ENCODE assay signal across 28 mouse cellular contexts in genomic region chr8:90503306-90503705, GRCm38 (mm10).
A peak's percentile ranks its signal among the peaks of the same experiment; 100 is the strongest.
DNase-seq lines count a peak whose midpoint lies in the region; ATAC-seq and TF ChIP-seq lines count a peak whose summit lies in the region.
"Had no signal": no experiment of that assay in that cellular context is flagged by ENCODE, and none has a peak within 500 bp of the region (broad histone marks: within the 10 kb centered on the region; RNA-seq: fewer than 3 reads in every experiment).

No protein-coding gene starts in this region.

- DNase-seq in heart, postnatal 14 days, result no peak
- no peak for DNase-seq in left cerebral cortex, adult 2 months (ENCODE audit: extremely low spot score in 1 of 2, low spot score in 2 of 2)
- DNase-seq in left cerebral cortex, postnatal 4 days, result no peak
- DNase-seq in right cerebral cortex, adult 2 months (ENCODE audit: low spot score in 2 of 2), result peak; percentile 43 to 48
- DNase-seq in right cerebral cortex, postnatal 4 days, result no peak
- DNase-seq in cerebellum, adult 2 months, result no peak
- DNase-seq: adrenal gland, adult 2 months; B cell, adult 2 months; cerebellum, adult 11-12 months; cerebellum, postnatal 14 days; gastrocnemius, postnatal 14 days; heart, adult 2 months; kidney, adult 11 months; kidney, postnatal 36 days; lung, embryonic 14.5 days had no signal

- peak overlapping the region; percentile 31; the same call in 1 of the 2 replicates for H3K27ac ChIP-seq in heart, embryonic 12.5 days (ENCODE audit: poor library complexity, severe bottlenecking)
- H3K27ac ChIP-seq in left cerebral cortex, adult 2 months, result peak overlapping the region; percentile 80
- no peak overlapping the region for H3K27ac ChIP-seq in cerebellum, adult 2 months (ENCODE audit: insufficient read depth, low read length)
- H3K27ac ChIP-seq: embryonic facial prominence, embryonic 12.5 days; forebrain, embryonic 13.5 days; heart, adult 2 months; kidney, embryonic 15.5 days; limb, embryonic 15.5 days; liver, embryonic 14.5 days; midbrain, embryonic 13.5 days; neural tube, embryonic 13.5 days; stomach, postnatal 0 days had no signal

- H3K9me3 ChIP-seq in heart, embryonic 12.5 days (replicated peaks), result peaks cover 3% of the 10 kb centered on the region; the same call in 1 of the 2 replicates
- H3K9me3 ChIP-seq: embryonic facial prominence, embryonic 12.5 days; forebrain, embryonic 13.5 days; kidney, embryonic 15.5 days; limb, embryonic 15.5 days; midbrain, embryonic 13.5 days; neural tube, embryonic 13.5 days had no signal

- intact Hi-C loops in heart, postnatal 14 days (cut with DNase I), result no loop called here
- intact Hi-C loops in left cerebral cortex, adult 2 months (cut with DNase I), result loop anchor here (2.0 to 10.0 kb wide), 2 partner anchors 31 to 649 kb away; no protein-coding TSS in a partner anchor
- intact Hi-C loops in left cerebral cortex, postnatal 4 days (cut with DNase I), result no loop called here

- no peak for TF ChIP-seq POLR2A in cerebellum, adult 2 months (IDR thresholded peaks at IDR 0.05; ENCODE audit: borderline replicate concordance, insufficient read depth, low read length)

- no peaks in the 10 kb centered on the region for H3K27me3 ChIP-seq in heart, embryonic 12.5 days (replicated peaks)
- H3K27me3 ChIP-seq in cerebellum, adult 2 months (ENCODE audit: control insufficient read depth, insufficient read depth, low read length), result no peaks in the 10 kb centered on the region; the same call in 1 of the 2 replicates
- H3K27me3 ChIP-seq: CH12.LX; embryonic facial prominence, embryonic 12.5 days; forebrain, embryonic 13.5 days; kidney, embryonic 15.5 days; limb, embryonic 15.5 days; midbrain, embryonic 13.5 days; neural tube, embryonic 13.5 days had no signal

- H3K4me1 ChIP-seq in heart, embryonic 12.5 days (replicated peaks), result peaks cover 15% of the 10 kb centered on the region
- H3K4me1 ChIP-seq in cerebellum, adult 2 months (ENCODE audit: control insufficient read depth, insufficient read depth, low read length), result no peaks in the 10 kb centered on the region
- H3K4me1 ChIP-seq: embryonic facial prominence, embryonic 12.5 days; forebrain, embryonic 13.5 days; kidney, embryonic 15.5 days; limb, embryonic 15.5 days had no signal

- no peak overlapping the region for H3K4me3 ChIP-seq in heart, embryonic 12.5 days
- no peak overlapping the region for H3K4me3 ChIP-seq in left cerebral cortex, adult 2 months
- H3K4me3 ChIP-seq in cerebellum, adult 2 months (replicated peaks; ENCODE audit: insufficient read depth, low read depth, low read length), result no peak overlapping the region
- H3K4me3 ChIP-seq: embryonic facial prominence, embryonic 12.5 days; erythroblast, embryonic 14.5 days; forebrain, embryonic 13.5 days; heart, adult 2 months; kidney, embryonic 15.5 days; limb, embryonic 15.5 days; midbrain, embryonic 13.5 days; neural tube, embryonic 13.5 days had no signal

- no peak overlapping the region for H3K9ac ChIP-seq in heart, embryonic 12.5 days
- H3K9ac ChIP-seq: embryonic facial prominence, embryonic 12.5 days; forebrain, embryonic 13.5 days; kidney, embryonic 15.5 days; limb, embryonic 15.5 days; liver, embryonic 14.5 days; lung, embryonic 14.5 days; midbrain, embryonic 13.5 days; neural tube, embryonic 13.5 days had no signal

- WGBS in heart, embryonic 12.5 days, result 20% methylated on average over 2 of the region's 2 CpGs
- WGBS in cerebellum, adult 2 months, result 59% methylated on average over 2 of the region's 2 CpGs

- no peak for ATAC-seq in heart, embryonic 12.5 days (ENCODE audit: insufficient number of reproducible peaks, low FRiP score)
- ATAC-seq: forebrain, embryonic 13.5 days; hindbrain, embryonic 16.5 days; midbrain, embryonic 13.5 days had no signal

- H3K36me3 ChIP-seq in heart, embryonic 12.5 days, result no peaks in the 10 kb centered on the region
- H3K36me3 ChIP-seq: embryonic facial prominence, embryonic 12.5 days; G1E; kidney, embryonic 15.5 days; limb, embryonic 15.5 days; midbrain, embryonic 13.5 days; neural tube, embryonic 13.5 days had no signal

- no peak for TF ChIP-seq CTCF in left cerebral cortex, adult 2 months (IDR thresholded peaks at IDR 0.05)
- TF ChIP-seq CTCF in cerebellum, adult 2 months (IDR thresholded peaks at IDR 0.05; ENCODE audit: borderline replicate concordance, insufficient read depth, low read depth, low read length), result no peak

- no peak overlapping the region for H3K4me2 ChIP-seq in heart, embryonic 12.5 days
- H3K4me2 ChIP-seq: embryonic facial prominence, embryonic 12.5 days; forebrain, embryonic 13.5 days; kidney, embryonic 15.5 days; limb, embryonic 15.5 days; lung, embryonic 14.5 days; midbrain, embryonic 13.5 days; neural tube, embryonic 13.5 days had no signal

Comparison
In these comparisons a context has a peak if more than half of its experiments do, and no peak if none do; other contexts are left out.
1. DNase-seq: peak in right cerebral cortex, adult 2 months (2 of 2); none in heart, postnatal 14 days (0 of 2), left cerebral cortex, adult 2 months (0 of 2), left cerebral cortex, postnatal 4 days (single experiment), right cerebral cortex, postnatal 4 days (single experiment) and cerebellum, adult 2 months (0 of 2).